12 mouse cellular contexts compared by ENCODE assay signal in genomic region chr5:35920557-35920956, GRCm38 (mm10). TPM values are rescaled to one million over a fixed set of nuclear protein-coding genes. Genes with fewer than 3 reads are reported as not detected.
DNase-seq lines count a peak whose midpoint lies in the region; ATAC-seq and TF ChIP-seq lines count a peak whose summit lies in the region.
"Had no signal": no experiment of that assay in that cellular context is flagged by ENCODE, and none has a peak within 500 bp of the region (broad histone marks: within the 10 kb centered on the region; RNA-seq: fewer than 3 reads in every experiment).

No protein-coding gene starts in this region.

- H3K4me1 ChIP-seq in heart, embryonic 16.5 days (ENCODE audit: control insufficient read depth, insufficient read depth, low read length): peaks cover 86% of the 10 kb centered on the region
- H3K4me1 ChIP-seq in lung, embryonic 15.5 days: peaks cover 83% of the 10 kb centered on the region
- H3K4me1 ChIP-seq in embryonic facial prominence, embryonic 15.5 days: peaks cover 77% of the 10 kb centered on the region
- peaks cover 8% of the 10 kb centered on the region for H3K4me1 ChIP-seq in small intestine, adult 2 months (ENCODE audit: control insufficient read depth, insufficient read depth, insufficient read length, low read length)

- TF ChIP-seq POLR2A in small intestine, adult 2 months (IDR thresholded peaks at IDR 0.05; ENCODE audit: low read depth, low read length): no peak

- DNase-seq in heart, adult 8-10 months (ENCODE audit: low spot score): no peak
- DNase-seq in lung, adult 18-20 months: no peak
- no peak for DNase-seq in adrenal gland, adult 2 months
- DNase-seq: adrenal gland, postnatal 10 days; lung, adult 2 months; midbrain, embryonic 14.5 days had no signal

- TF ChIP-seq CTCF in small intestine, adult 2 months (IDR thresholded peaks at IDR 0.05; ENCODE audit: extremely low read depth, insufficient read length, insufficient replicate concordance, low read depth, low read length): no peak

- no peaks in the 10 kb centered on the region for H3K9me3 ChIP-seq in heart, embryonic 16.5 days (replicated peaks; ENCODE audit: control insufficient read depth, low read length)
- no peaks in the 10 kb centered on the region for H3K9me3 ChIP-seq in lung, embryonic 15.5 days
- H3K9me3 ChIP-seq in embryonic facial prominence, embryonic 15.5 days (replicated peaks): no peaks in the 10 kb centered on the region

- no peaks in the 10 kb centered on the region for H3K36me3 ChIP-seq in heart, embryonic 16.5 days (ENCODE audit: control insufficient read depth, insufficient read depth)
- no peaks in the 10 kb centered on the region for H3K36me3 ChIP-seq in lung, embryonic 15.5 days
- H3K36me3 ChIP-seq in embryonic facial prominence, embryonic 15.5 days: no peaks in the 10 kb centered on the region
- no peaks in the 10 kb centered on the region for H3K36me3 ChIP-seq in small intestine, adult 2 months (ENCODE audit: control insufficient read depth, insufficient read depth, low read length)

- no peak overlapping the region for H3K4me3 ChIP-seq in heart, embryonic 16.5 days (ENCODE audit: low read length)
- H3K4me3 ChIP-seq in lung, embryonic 15.5 days: no peak overlapping the region
- no peak overlapping the region for H3K4me3 ChIP-seq in embryonic facial prominence, embryonic 15.5 days (replicated peaks)
- no peak overlapping the region for H3K4me3 ChIP-seq in small intestine, adult 2 months (ENCODE audit: low read depth, low read length)

- no peak overlapping the region for H3K4me2 ChIP-seq in heart, embryonic 16.5 days (ENCODE audit: low read depth, low read length)
- H3K4me2 ChIP-seq in lung, embryonic 15.5 days: no peak overlapping the region
- no peak overlapping the region for H3K4me2 ChIP-seq in embryonic facial prominence, embryonic 15.5 days (replicated peaks)

- peak overlapping the region; percentile 100 for H3K27ac ChIP-seq in heart, embryonic 16.5 days (ENCODE audit: low read length)
- H3K27ac ChIP-seq in lung, embryonic 15.5 days: peak overlapping the region; percentile 95
- peak overlapping the region; percentile 83 for H3K27ac ChIP-seq in embryonic facial prominence, embryonic 15.5 days (replicated peaks)
- H3K27ac ChIP-seq in small intestine, adult 2 months (ENCODE audit: insufficient read depth, low read depth, low read length): 0 out of 2 replicates have a peak overlapping the region, but pooled peaks have one; percentile 71

- no peak for ATAC-seq in heart, embryonic 16.5 days (replicated peaks; ENCODE audit: extremely low read depth, insufficient read depth, low FRiP score)
- no peak for ATAC-seq in lung, embryonic 15.5 days (ENCODE audit: borderline replicate concordance, extremely low read depth, low FRiP score, low TSS enrichment)
- ATAC-seq in embryonic facial prominence, embryonic 15.5 days (ENCODE audit: insufficient number of reproducible peaks, low FRiP score, low TSS enrichment, low read depth): no peak
- no peak for ATAC-seq in erythroid progenitor cell, adult 5-6 weeks (replicated peaks; ENCODE audit: low FRiP score, poor library complexity, severe bottlenecking)

- no peaks in the 10 kb centered on the region for H3K27me3 ChIP-seq in heart, embryonic 16.5 days (ENCODE audit: control insufficient read depth, insufficient read depth, low read length)
- H3K27me3 ChIP-seq in lung, embryonic 15.5 days: no peaks in the 10 kb centered on the region
- no peaks in the 10 kb centered on the region for H3K27me3 ChIP-seq in embryonic facial prominence, embryonic 15.5 days
- no peaks in the 10 kb centered on the region for H3K27me3 ChIP-seq in small intestine, adult 2 months (ENCODE audit: control insufficient read depth, insufficient read depth, low read length)
- H3K27me3 ChIP-seq: CH12.LX had no signal

- H3K9ac ChIP-seq in heart, embryonic 16.5 days (ENCODE audit: low read length): peak overlapping the region; percentile 71
- H3K9ac ChIP-seq in lung, embryonic 15.5 days: no peak overlapping the region
- H3K9ac ChIP-seq in embryonic facial prominence, embryonic 15.5 days: no peak overlapping the region

RNA-seq across cellular contexts. Expression of gene Afap1, which starts 27.4 kb away (rescaled TPM):
- polyA plus RNA-seq in heart, embryonic 16.5 days (2015; fragmentation: Nextera tagmentation; extraction: Ambion mirVana): 22.6 and 24.5 TPM in 2 replicates
- 10 to 100 TPM; 16.3 to 21.5 (median 20.7) TPM for total RNA-seq in heart, adult 8-10 months (2022)
- polyA plus RNA-seq in lung, embryonic 15.5 days (2015; fragmentation: Nextera tagmentation; extraction: Ambion mirVana): 20.5 and 21.5 TPM in 2 replicates
- polyA plus RNA-seq in embryonic facial prominence, embryonic 15.5 days (2015; fragmentation: Nextera tagmentation; extraction: Ambion mirVana): 24.6 and 25.6 TPM in 2 replicates
- 2.3 and 3.0 TPM in 2 replicates for polyA plus RNA-seq in small intestine, adult 2 months (2012; rRNA removed)
- 1.3 and 2.9 TPM in 2 replicates for total RNA-seq in erythroid progenitor cell, adult 5-6 weeks (2015; ENCODE audit: low replicate concordance)
- 0.90 and 1.9 TPM in 2 replicates for total RNA-seq in erythroid progenitor cell, adult 5-6 weeks (2017; ENCODE audit: low replicate concordance)
- total RNA-seq in adrenal gland, adult 2 months (2021): 10 to 100 TPM; 21.0 to 21.9 TPM
- polyA plus RNA-seq in adrenal gland, adult 2 months (2012; rRNA removed): 13.7 TPM in 2 replicates
